Mouse (Mus musculus) kidney, adult 2 months (tissue): ENCODE measurements at regions not wholly inside any gene's neighbourhood (a gene's known extent, or its start where the extent isn't known, plus 50 kb on each side); places are given as distances from the start of the nearest gene placed in this dataset.

Experiments used
- CTCF ChIP-seq: fragments of 200-500 bp; conservative IDR thresholded peaks from 2 replicates; pipeline ENCODE4 v1.5.1; 2011; ENCODE audit warnings: low read depth, mild to moderate bottlenecking, control low read depth, low read length, moderate library complexity, mixed read lengths; ENCODE audit not compliant: insufficient read depth, insufficient read length
- POLR2A ChIP-seq: fragments of 200-500 bp; IDR thresholded peaks from one replicate; pipeline ENCODE4 v1.6.1; 2011; ENCODE audit warnings: low read depth, low read length, control low read depth

DNA sequence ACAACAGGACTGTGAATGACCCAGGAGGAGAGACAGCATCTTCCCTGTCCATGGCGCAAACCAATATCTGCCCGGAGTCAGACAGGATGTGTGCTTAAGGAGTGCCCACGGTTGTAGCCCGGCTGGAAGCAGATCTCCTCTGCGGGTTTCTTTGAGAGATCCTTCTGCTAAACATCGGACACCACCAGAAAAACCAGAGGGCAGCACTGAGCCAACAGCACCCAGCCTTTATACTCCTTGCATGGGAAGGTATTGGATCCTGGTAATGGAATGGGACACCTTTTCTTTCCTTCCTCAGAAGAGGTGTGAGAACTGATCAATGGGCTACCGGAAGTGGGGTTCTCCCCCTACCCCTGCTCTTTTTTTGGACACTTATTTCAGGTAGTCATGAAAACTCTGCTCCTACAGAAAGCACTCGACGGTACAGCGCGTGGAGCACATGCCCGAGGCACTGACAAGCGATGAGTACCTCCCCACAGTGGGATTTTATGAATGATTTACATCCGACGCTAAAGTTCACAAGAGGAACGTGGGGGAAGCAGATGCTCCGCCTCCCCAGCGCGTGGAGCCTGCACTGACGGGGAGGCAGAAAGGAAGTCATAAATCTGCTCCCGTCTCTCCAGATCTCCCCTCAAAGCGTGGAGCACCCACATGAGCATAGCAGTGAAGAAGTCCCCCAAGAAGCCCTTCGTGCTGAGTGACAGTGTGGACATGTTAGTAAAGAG lies 278.9 kb downstream of the Vrk1 start:
- TF ChIP-seq POLR2A (no peak), CTCF (no peak)
